Mouse (Mus musculus): ENCODE results near the gene Ptprn. TPM values are rescaled to one million over a fixed set of nuclear protein-coding genes. Genes with fewer than 3 reads are reported as not detected.
A peak's percentile ranks its signal among the peaks of the same experiment; 100 is the strongest.
"Not testable (repeated sequence)": the region's sequence is repeated elsewhere in the genome, so short reads cannot be mapped to it uniquely, and the experiment has no call there.

The Ptprn gene
- total and polyA plus RNA-seq, 3 experiments: not detected

DNA sequence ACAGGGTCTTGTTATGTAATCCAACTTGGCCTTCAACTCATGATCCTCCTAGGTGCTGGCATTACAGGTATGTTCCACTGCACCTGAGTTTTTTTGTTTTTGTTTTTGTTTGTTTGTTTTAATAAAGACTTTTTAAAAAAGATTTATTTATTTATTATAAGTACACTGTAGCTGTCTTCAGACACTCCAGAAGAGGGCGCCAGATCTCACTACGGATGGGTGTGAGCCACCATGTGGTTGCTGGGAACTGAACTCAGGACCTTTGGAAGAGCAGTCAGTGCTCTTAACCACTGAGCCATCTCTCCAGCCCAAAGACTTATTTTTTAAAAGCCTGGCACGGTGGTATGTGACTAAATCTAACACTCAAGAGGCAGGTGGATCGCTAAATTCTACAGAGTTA is 31.8 kb downstream of the Ptprn start:
- H3K36me3 ChIP-seq (replicated peaks in 1 of 2; ENCODE audit: control insufficient read depth in 1 of 2, insufficient read depth in 1 of 2, low read length in 1 of 2); dilution Hi-C loops (cut with MboI; ENCODE audit: extremely low pct_ligation_motif_present, extremely low pct_unique_long_range_greater_than_20kb, low sequenced_read_pairs); H3K27me3 ChIP-seq (replicated peaks); H3K4me3 ChIP-seq (replicated peaks in 1 of 3; ENCODE audit: low read depth in 2 of 3, low read length in 2 of 3, poor library complexity in 1 of 3); H3K4me2 ChIP-seq (ENCODE audit: insufficient read depth, low read depth, poor library complexity, severe bottlenecking); H3K27ac ChIP-seq (ENCODE audit: insufficient read depth, low read depth); H3K79me2 ChIP-seq (replicated peaks; ENCODE audit: control insufficient read depth, extremely low read depth, insufficient read depth, poor library complexity, severe bottlenecking); DNase-seq (ENCODE audit: extremely low read depth); H3K9ac ChIP-seq (ENCODE audit: insufficient read depth, low read depth); in situ Hi-C loops (cut with MboI; ENCODE audit: low pct_ligation_motif_present, low pct_unique_long_range_greater_than_20kb, low sequenced_read_pairs); H3K9me3 ChIP-seq (replicated peaks; ENCODE audit: low read length): not testable (repeated sequence)
- TF ChIP-seq CTCF (conservative IDR thresholded peaks at IDR 0.05 in 1 of 2, IDR thresholded peaks at IDR 0.05 in 1 of 2; ENCODE audit: low read depth in 2 of 2, low read length in 2 of 2): peak in 1 of 2 experiments; percentile 32; a peak in 1 of 4 replicates
- H3K4me1 ChIP-seq (ENCODE audit: control insufficient read depth in 1 of 2, insufficient read depth in 2 of 2): peaks cover 11 to 38% of the 10 kb centered on the region in 2 experiments

DNA sequence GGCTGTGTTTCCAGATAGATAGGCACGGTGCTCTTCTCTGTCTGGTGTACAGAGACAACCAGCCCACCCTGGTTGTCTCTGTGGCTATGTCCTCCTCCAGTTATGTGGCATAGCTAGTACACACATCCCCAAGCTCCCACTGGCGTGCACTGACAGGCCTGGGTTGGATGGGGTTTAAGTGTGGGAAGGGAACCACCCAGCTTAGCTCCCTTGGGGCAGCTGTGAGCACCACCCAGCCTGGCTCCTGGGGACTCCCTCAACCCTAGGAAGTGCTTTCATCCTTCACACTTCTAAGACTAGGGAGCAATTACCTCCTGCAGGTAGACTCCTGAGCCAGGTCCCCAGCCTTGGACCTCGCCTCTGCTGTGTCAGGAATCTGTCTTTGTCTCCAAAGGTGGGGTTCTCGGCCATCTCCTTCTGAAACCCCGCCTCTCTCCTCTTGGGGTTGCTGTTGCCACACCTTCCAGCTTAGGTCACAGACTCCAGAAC is 32.6 kb downstream of the Ptprn start, which contains the start of gene A630095N17Rik:
TSS of gene A630095N17Rik (minus strand) at position 439 of the 489 bp plus-strand sequence.
- in situ Hi-C loops (cut with MboI; ENCODE audit: low pct_ligation_motif_present, low pct_unique_long_range_greater_than_20kb, low sequenced_read_pairs): no loop called here
- Histone ChIP-seq H3K9ac (ENCODE audit: insufficient read depth, low read depth) (no peak within 1 kb of the TSS), H3K9me3 (replicated peaks; ENCODE audit: low read length) (no peaks in the 10 kb centered on the region), H3K4me1 (ENCODE audit: control insufficient read depth in 1 of 2, insufficient read depth in 2 of 2) (peaks cover 11 to 31% of the 10 kb centered on the region in 2 experiments), H3K79me2 (replicated peaks; ENCODE audit: control insufficient read depth, extremely low read depth, insufficient read depth, poor library complexity, severe bottlenecking) (no peaks in the 10 kb centered on the region), H3K4me3 (replicated peaks in 1 of 3; ENCODE audit: low read depth in 2 of 3, low read length in 2 of 3, poor library complexity in 1 of 3) (no peak within 1 kb of the TSS), H3K36me3 (replicated peaks in 1 of 2; ENCODE audit: control insufficient read depth in 1 of 2, insufficient read depth in 1 of 2, low read length in 1 of 2) (no peaks in the 10 kb centered on the region), H3K27ac (ENCODE audit: insufficient read depth, low read depth) (no peak within 1 kb of the TSS), H3K4me2 (ENCODE audit: insufficient read depth, low read depth, poor library complexity, severe bottlenecking) (no peak within 1 kb of the TSS), H3K27me3 (replicated peaks) (peaks cover 5% of the 10 kb centered on the region)
- no peak for DNase-seq (ENCODE audit: extremely low read depth)
- dilution Hi-C loops (cut with MboI; ENCODE audit: extremely low pct_ligation_motif_present, extremely low pct_unique_long_range_greater_than_20kb, low sequenced_read_pairs): no loop called here
- TF ChIP-seq TCF12 (IDR thresholded peaks at IDR 0.05; ENCODE audit: low read depth, low read length) (no peak), ZMIZ1 (IDR thresholded peaks at IDR 0.05; ENCODE audit: low read depth, low read length) (no peak), IRF4 (IDR thresholded peaks at IDR 0.05; ENCODE audit: low read depth, low read length) (no peak), SMC3 (IDR thresholded peaks at IDR 0.05; ENCODE audit: low read depth, low read length) (no peak), JUND (conservative IDR thresholded peaks at IDR 0.05; ENCODE audit: low read depth, low read length) (no peak), USF2 (conservative IDR thresholded peaks at IDR 0.05; ENCODE audit: low read depth, low read length) (no peak), ELF1 (IDR thresholded peaks at IDR 0.05; ENCODE audit: low read depth, low read length) (no peak), ZC3H11A (IDR thresholded peaks at IDR 0.05; ENCODE audit: low read depth, low read length) (no peak), TBP (conservative IDR thresholded peaks at IDR 0.05; ENCODE audit: low read depth, low read length) (no peak), NELFE (IDR thresholded peaks at IDR 0.05; ENCODE audit: low read depth, low read length) (no peak), E2F4 (IDR thresholded peaks at IDR 0.05; ENCODE audit: insufficient replicate concordance, low read depth, low read length) (no peak), MEF2A (IDR thresholded peaks at IDR 0.05; ENCODE audit: borderline replicate concordance, low read depth, low read length) (no peak), BHLHE40 (IDR thresholded peaks at IDR 0.05; ENCODE audit: low read depth, low read length) (no peak), USF1 (IDR thresholded peaks at IDR 0.05; ENCODE audit: low read depth, low read length) (no peak), POLR2A (IDR thresholded peaks at IDR 0.05; ENCODE audit: low read depth, low read length) (no peak), NRF1 (IDR thresholded peaks at IDR 0.05; ENCODE audit: low read depth, low read length) (no peak), JUN (IDR thresholded peaks at IDR 0.05; ENCODE audit: insufficient read depth, low read depth, low read length) (no peak), HCFC1 (IDR thresholded peaks at IDR 0.05; ENCODE audit: low read depth, low read length) (no peak), MAX (IDR thresholded peaks at IDR 0.05; ENCODE audit: low read length) (no peak)
